Mouse (Mus musculus) adrenal gland, adult 18-20 months (tissue): ENCODE measurements at regions not wholly inside any gene's neighbourhood (a gene's known extent, or its start where the extent isn't known, plus 50 kb on each side); places are given as distances from the start of the nearest gene placed in this dataset.
A peak's percentile ranks its signal among the peaks of the same experiment; 100 is the strongest.

ENCODE experiments used
- DNase-seq, 2 experiments: peaks; one replicate each; pipeline ENCODE4 v3.0.0; 2021 to 2022; ENCODE audit warnings: low spot score in 2 of 2

- no peak for DNase-seq
These were observed 552.9 kb downstream of the Gm16223 start for GRCm38 (mm10) chr5:42620698-42621097.

GRCm38 (mm10) chr5:42636162-42636823 is 568.5 kb downstream of the Gm16223 start:
- DNase-seq, result no peak

GRCm38 (mm10) chr5:42656460-42656859 is 576.5 kb upstream of the Cpeb2 start:
- DNase-seq, result no peak

- no peak for DNase-seq
These were observed 573.0 kb upstream of the Cpeb2 start for GRCm38 (mm10) chr5:42659994-42660393.

GRCm38 (mm10) chr5:42679617-42680016 is 553.4 kb upstream of the Cpeb2 start:
- DNase-seq, result no peak

- peak in 1 of 2 experiments; percentile 38 for DNase-seq
These were observed 547.5 kb upstream of the Cpeb2 start for GRCm38 (mm10) chr5:42685356-42686057.

- no peak for DNase-seq
These were observed 545.8 kb upstream of the Cpeb2 start for GRCm38 (mm10) chr5:42687176-42687575.
